Mouse (Mus musculus): Measurements from ENCODE around the gene Pdlim1. TPM values are rescaled to one million over a fixed set of nuclear protein-coding genes. Genes with fewer than 3 reads are reported as not detected.
"Not testable (repeated sequence)": the region's sequence is repeated elsewhere in the genome, so short reads cannot be mapped to it uniquely, and the experiment has no call there.

Gene Pdlim1
- polyA plus RNA-seq, 1 experiment from 2014 or later, result 0.80 TPM

GRCm38 (mm10) chr19:40240360-40240759, 31.3 kb downstream of the Pdlim1 start:
- WGBS (ENCODE audit: missing documents), result 90% methylated on average over 5 of the region's 6 CpGs
- no peaks in the 10 kb centered on the region for H3K36me3 ChIP-seq (ENCODE audit: inconsistent target)
- no peaks in the 10 kb centered on the region for H3K79me2 ChIP-seq (ENCODE audit: inconsistent target)
- no peak overlapping the region for H3K4me3 ChIP-seq (ENCODE audit: inconsistent target)
- no peak overlapping the region for H3K27ac ChIP-seq

DNA sequence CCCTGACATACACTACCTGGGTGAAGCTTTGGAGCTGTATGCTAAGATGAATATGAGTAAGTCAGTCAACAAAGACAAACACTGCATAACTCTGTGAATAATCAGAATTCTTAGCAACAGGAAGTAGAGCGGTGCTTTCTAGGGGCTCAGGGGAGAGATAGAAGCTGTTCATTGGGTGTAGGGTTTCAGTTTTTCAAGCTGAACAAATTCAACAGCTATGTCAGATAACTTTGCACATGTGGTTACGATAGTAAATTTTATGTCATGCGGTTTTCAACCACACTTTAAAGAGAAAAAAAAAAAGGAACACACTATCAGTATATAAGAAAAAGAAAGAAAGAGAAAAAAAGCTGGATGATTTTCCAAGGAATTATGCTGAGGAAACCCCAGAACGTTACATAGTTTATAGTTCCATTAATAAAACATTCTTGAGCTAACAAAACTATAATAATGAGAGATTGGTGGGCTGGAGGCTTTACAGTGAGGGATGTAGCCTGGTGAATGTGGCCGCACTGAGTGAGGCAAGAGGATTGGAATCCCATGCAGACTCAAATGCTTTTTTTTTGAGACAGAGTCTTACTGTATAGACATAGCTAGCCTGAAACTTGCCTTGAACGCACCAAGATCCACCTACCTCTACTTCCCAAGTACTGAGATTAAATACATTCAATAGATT, 33.3 kb downstream of the Pdlim1 start:
- H3K27ac ChIP-seq, result no peak overlapping the region
- WGBS (ENCODE audit: missing documents), result 64% methylated on average over 6 of the region's 6 CpGs
- no peaks in the 10 kb centered on the region for H3K36me3 ChIP-seq (ENCODE audit: inconsistent target)
- H3K4me3 ChIP-seq (ENCODE audit: inconsistent target), result no peak overlapping the region
- H3K79me2 ChIP-seq (ENCODE audit: inconsistent target), result no peaks in the 10 kb centered on the region

DNA sequence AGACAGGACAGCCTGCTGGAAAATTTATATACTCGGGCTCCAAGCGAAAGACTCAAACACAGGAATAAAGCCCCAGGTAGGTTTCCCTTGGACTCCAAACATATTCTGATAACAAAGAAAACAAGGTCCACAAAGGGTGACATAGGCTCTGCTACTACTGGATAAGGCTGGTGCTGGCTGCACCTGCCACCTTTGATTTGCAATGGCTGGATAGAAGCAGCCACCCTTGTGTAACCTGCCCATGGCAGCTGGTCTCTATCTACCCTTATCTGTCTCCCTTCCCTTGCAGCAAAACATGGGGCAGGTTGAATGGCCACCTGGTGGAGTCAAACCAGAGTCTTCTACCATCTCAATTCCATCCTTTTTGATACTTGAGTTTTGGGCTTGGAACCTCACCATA, 39.1 kb downstream of the Pdlim1 start:
- WGBS (ENCODE audit: missing documents), result 93% methylated on average over 2 of the region's 2 CpGs
- Histone ChIP-seq H3K27ac (no peak overlapping the region), H3K4me3 (ENCODE audit: inconsistent target) (no peak overlapping the region), H3K36me3 (ENCODE audit: inconsistent target) (no peaks in the 10 kb centered on the region), H3K79me2 (ENCODE audit: inconsistent target) (no peaks in the 10 kb centered on the region)

DNA sequence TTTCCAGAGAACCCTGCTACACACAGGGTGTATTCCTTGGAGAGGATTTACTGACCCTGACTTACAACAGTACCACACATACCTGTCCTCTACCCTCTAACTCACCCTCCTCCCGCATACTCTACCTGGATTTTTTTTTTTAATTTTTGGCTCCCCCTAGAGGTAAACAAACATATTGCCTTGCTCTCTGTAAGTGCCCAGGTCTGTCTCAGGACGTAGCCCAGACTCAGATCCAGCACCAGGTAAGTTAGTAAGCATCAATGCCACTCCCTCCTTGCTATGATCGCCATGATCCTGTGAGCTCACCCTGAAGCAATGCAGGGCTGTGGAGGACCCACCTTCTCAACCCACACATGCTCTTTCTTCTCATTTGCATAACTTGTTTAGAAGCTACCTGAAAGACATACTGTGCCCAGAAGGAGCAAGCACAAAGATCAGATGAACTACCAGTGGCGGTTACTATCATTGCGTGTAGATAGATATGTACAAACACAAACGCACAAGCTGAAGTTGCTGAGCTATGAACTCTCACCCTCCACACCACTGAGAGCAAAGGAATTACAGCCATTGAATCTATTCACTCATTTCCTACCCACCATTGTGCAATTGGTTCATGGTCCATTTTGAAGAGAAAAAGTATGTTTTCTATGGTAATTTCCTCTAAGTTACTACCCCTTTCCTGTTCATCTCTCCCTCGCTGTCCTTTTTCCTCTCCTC, 39.7 kb downstream of the Pdlim1 start:
- WGBS (ENCODE audit: missing documents), result 84% methylated on average over 7 of the region's 7 CpGs
- no peak overlapping the region for H3K4me3 ChIP-seq (ENCODE audit: inconsistent target)
- no peak overlapping the region for H3K27ac ChIP-seq
- no peaks in the 10 kb centered on the region for H3K36me3 ChIP-seq (ENCODE audit: inconsistent target)
- no peaks in the 10 kb centered on the region for H3K79me2 ChIP-seq (ENCODE audit: inconsistent target)

DNA sequence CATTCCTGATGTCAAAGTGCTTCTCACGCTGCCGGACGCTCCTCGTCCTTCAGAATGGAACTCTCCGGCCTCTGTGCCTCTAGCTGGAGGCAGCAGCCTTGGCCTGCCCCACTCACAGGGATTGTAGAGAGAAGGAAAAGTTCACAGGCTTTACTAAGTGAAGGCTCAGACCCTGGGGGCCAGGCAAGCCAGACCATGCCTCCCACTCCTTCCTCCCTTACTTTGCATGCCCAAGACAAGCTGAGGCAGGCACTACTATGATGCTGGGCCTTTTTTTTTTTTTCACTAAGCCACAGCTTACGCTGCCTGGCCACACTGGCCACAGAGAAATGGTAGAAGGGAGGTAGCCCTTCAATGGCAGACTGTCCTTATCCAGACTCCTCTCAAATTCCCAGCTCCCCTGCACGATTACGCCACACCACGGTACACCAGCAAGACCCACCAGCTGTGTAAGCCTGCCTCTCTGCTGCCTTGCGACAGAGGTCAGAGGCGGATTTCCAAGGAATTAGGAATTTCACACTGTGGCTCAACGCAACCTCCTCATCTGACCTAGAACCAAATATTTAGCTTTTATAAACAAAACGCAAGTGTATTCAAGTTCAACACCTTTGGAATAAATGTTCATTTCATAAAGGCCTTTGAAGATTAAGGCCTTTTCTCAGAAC, 40.4 kb downstream of the Pdlim1 start:
- no peak overlapping the region for H3K27ac ChIP-seq
- no peaks in the 10 kb centered on the region for H3K79me2 ChIP-seq (ENCODE audit: inconsistent target)
- no peak overlapping the region for H3K4me3 ChIP-seq (ENCODE audit: inconsistent target)
- WGBS (ENCODE audit: missing documents), result 91% methylated on average over 13 of the region's 13 CpGs
- H3K36me3 ChIP-seq (ENCODE audit: inconsistent target), result no peaks in the 10 kb centered on the region

DNA sequence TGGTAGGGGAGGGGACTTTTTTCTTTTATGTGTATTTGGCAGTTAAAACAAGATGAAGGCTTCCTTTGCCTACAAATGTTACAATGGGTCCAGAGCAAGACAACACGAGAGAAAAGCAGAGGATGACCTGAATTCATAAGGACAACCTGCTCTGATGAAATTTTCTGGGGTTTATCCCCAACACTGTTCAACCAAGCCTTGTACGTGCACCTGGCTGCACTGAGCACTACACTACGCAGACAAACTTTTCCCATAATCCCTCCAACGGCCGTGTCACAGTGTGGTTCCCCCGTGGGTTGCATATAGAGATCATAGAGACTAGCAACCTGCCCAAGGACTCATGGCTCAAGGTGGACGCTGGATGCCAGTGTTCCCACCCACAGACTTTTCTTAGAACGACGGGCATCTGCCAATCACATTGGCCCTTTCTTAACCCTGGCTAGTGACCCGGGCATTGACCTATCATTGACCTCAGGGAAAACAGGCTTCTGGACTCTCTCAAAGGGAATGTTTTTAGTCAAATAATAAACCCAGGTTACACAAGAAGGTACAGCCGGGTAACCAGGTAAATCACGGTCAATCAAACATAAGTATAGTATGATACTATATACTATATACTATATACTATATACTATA, 45.0 kb downstream of the Pdlim1 start:
- WGBS (ENCODE audit: missing documents), result 92% methylated on average over 12 of the region's 12 CpGs
- no peak overlapping the region for H3K27ac ChIP-seq
- no peaks in the 10 kb centered on the region for H3K79me2 ChIP-seq (ENCODE audit: inconsistent target)
- no peak overlapping the region for H3K4me3 ChIP-seq (ENCODE audit: inconsistent target)
- H3K36me3 ChIP-seq (ENCODE audit: inconsistent target), result no peaks in the 10 kb centered on the region

DNA sequence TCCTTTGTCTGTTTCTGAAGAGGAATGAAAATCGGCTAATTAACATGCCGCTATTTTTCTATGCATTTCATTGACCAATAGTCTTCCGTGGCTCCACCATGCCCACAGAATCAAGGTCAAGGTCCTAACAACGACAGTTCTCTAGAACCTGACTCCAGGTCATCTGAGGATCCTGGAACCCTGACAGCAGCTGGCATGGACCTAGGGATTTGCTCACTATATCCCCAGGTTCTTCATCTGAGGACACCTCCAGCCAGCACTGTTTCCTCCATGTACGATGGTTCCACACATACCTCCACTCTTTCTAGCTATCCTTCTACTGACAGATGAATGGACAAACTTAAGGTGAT, 45.9 kb downstream of the Pdlim1 start:
- H3K79me2 ChIP-seq (ENCODE audit: inconsistent target), result no peaks in the 10 kb centered on the region
- no peak overlapping the region for H3K27ac ChIP-seq
- WGBS (ENCODE audit: missing documents), result 79% methylated on average over 5 of the region's 5 CpGs
- no peaks in the 10 kb centered on the region for H3K36me3 ChIP-seq (ENCODE audit: inconsistent target)
- no peak overlapping the region for H3K4me3 ChIP-seq (ENCODE audit: inconsistent target)

DNA sequence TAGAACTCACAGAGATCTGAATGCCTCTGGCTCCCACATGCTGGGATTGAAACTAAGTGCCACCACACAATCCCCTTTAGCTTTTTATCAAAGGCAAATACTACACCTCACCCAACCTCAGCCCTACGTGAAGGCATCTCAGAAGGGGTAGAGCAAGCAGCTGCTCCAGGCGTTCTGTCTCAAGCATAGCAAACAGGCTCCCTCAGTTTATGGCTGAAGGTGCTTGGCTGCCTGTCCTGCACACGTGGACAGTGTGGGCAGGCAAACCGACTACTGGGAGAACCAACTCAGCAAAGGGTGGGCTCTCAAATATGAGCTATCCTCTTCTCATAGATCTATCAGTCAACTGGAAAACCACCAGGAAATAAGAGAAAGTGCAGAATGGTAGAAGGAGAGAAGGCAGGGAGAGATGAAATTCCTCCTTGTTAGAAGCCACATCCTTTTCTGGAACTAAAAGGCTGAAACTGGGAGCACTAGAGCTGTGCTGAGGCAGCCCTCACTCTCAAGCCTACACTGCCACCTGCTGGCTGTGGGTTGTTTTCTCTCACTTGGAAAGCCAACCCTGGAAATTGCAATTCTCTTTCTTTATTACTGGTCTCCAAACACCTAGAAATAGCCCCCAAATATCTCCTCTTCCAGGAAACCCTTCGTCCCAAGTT, 46.4 kb downstream of the Pdlim1 start:
- WGBS (ENCODE audit: missing documents), result 83% methylated on average over 5 of the region's 5 CpGs
- Histone ChIP-seq H3K79me2 (ENCODE audit: inconsistent target) (no peaks in the 10 kb centered on the region), H3K36me3 (ENCODE audit: inconsistent target) (no peaks in the 10 kb centered on the region), H3K27ac (no peak overlapping the region), H3K4me3 (ENCODE audit: inconsistent target) (no peak overlapping the region)

DNA sequence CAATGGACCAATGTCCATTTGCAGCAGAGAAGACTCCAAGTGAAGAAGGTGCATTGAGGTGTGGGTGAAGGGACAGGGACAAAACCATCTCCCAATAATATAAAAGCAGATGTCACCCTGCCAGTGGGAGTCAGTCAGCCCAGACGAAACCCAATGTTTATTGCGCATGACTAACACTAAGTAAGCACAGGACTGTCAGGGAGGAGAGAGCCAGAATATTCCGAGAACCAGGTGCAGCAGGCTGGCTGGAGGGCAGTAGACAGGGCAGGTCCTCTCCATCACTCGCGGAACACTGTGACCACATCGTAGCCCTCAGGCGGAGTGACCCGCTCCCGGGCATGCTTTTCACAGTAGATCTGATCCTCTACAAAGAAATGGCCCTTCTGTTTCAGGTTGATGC, 49.3 kb downstream of the Pdlim1 start:
- 95% methylated on average over 9 of the region's 9 CpGs for WGBS (ENCODE audit: missing documents)
- H3K36me3 ChIP-seq (ENCODE audit: inconsistent target), result not testable (repeated sequence)

DNA sequence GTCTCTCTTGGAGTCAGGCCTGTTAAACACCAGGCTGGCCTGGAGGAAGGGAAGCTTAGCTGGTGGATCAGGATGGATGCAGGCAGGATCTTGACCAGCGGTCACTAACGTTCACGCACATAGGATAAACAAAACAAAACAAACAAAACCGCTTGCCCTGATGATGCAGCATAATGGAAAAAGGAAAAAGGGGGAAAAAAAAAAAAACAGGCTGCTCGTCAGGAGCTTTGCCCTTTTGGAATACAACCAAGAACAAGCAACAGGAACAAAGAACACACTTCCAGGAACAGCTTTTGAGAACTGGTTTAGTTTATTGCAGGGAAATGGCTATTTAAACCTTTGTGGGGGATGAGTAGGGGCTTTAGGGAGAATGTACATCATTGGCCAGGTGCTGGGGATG, 50.8 kb downstream of the Pdlim1 start:
- no peaks in the 10 kb centered on the region for H3K79me2 ChIP-seq (ENCODE audit: inconsistent target)
- H3K27ac ChIP-seq, result no peak overlapping the region
- H3K36me3 ChIP-seq (ENCODE audit: inconsistent target), result no peaks in the 10 kb centered on the region
- whole genome bisulfite sequencing (ENCODE audit: missing documents), result 91% methylated on average over 4 of the region's 5 CpGs
- H3K4me3 ChIP-seq (ENCODE audit: inconsistent target), result no peak overlapping the region

More for the DNA sequence above, 49.3 kb downstream of the Pdlim1 start:
- H3K4me3 ChIP-seq (ENCODE audit: inconsistent target); H3K79me2 ChIP-seq (ENCODE audit: inconsistent target); H3K27ac ChIP-seq: not testable (repeated sequence)

DNA sequence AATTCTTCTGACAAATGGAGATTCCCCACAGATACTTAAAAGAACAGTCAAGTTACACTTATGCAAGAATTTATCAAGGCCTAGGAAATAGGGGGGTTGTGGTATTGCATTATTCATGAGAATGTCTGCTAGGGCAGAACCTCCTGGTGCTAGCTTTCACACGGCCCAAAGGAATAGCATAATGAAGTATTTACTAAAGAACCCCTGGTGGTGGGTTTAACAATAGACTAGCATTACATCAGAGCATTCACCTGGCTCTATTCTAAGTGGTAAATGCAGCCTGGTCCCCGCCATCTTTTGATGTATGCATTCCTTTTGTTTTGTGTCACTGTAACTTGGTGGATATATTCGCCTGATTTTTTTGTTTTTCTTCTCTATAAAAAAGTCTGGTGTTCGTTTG, 68.7 kb downstream of the Pdlim1 start:
- not testable (repeated sequence) for H3K36me3 ChIP-seq (ENCODE audit: inconsistent target); H3K79me2 ChIP-seq (ENCODE audit: inconsistent target); H3K4me3 ChIP-seq (ENCODE audit: inconsistent target); H3K27ac ChIP-seq
- 72% methylated on average over 4 of the region's 4 CpGs for WGBS (ENCODE audit: missing documents)

DNA sequence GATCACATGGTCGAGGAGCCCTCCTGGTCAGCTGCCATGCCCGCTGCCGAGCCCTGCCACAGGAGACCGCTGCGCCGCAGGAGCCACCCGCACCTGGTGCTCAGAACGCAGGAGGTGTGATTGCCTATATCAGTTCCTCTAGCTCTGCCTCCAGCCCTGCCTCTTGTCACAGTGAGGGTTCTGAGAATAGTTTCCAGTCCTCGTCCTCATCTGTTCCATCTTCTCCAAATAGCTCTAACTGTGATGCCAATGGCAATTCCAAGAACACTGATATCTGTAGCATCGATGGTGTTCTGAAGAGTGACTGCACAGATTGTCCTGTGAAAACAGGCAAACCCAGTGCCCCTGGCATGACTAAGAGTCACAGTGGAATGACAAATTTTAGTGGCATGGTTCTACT, 81.0 kb downstream of the Pdlim1 start:
- 97% methylated on average over 7 of the region's 10 CpGs for WGBS (ENCODE audit: missing documents)
- Histone ChIP-seq H3K4me3 (ENCODE audit: inconsistent target) (no peak overlapping the region), H3K27ac (no peak overlapping the region), H3K36me3 (ENCODE audit: inconsistent target) (no peaks in the 10 kb centered on the region), H3K79me2 (ENCODE audit: inconsistent target) (no peaks in the 10 kb centered on the region)

DNA sequence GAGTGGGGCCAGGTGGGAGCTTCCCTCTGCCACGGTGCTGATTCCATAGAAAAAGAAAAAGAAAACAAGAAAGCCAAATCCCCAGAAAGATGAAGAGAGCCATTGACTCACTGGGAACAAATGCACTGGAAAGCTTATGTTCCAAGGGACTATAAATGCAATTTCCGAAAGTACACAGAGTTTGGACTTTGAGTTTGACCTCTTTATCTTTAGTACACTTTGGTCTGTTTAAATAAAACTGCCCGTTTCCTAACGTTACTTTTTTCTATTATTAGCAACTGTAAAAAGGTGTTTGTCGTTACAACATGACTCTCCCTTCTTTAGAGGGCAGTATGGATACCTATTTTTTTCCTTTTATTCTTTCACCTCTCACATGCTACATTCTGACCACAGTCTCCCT, 84.5 kb downstream of the Pdlim1 start, which contains the start of gene Cyp2c70:
Cyp2c70 (minus strand) TSS at position 174 of the 400 bp plus-strand sequence.
- Histone ChIP-seq H3K36me3 (ENCODE audit: inconsistent target) (no peaks in the 10 kb centered on the region), H3K79me2 (ENCODE audit: inconsistent target) (no peaks in the 10 kb centered on the region), H3K27ac (no peak within 1 kb of the TSS), H3K4me3 (ENCODE audit: inconsistent target) (no peak within 1 kb of the TSS)
- 83% methylated on average over 5 of the region's 5 CpGs for WGBS (ENCODE audit: missing documents)

DNA sequence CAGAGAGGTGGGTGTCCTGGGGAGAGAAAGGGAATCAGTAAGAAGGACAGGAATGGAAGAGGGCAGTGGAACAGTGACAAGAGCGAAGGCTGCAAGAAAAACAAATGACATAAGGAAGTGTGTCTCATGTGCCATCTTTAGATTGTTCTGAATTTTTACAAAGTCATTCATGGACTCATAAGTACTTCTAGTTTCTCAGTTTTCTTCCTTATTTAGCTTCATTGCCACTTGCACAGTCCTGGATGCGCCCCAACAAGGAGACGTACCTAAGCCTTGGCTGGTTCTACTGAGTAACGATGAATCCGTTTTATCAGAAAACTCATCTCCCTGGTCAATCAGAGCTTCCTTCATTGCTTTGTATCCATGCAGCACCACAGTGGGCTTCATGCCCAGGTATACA, 88.0 kb downstream of the Pdlim1 start:
- Histone ChIP-seq H3K36me3 (ENCODE audit: inconsistent target) (no peaks in the 10 kb centered on the region), H3K79me2 (ENCODE audit: inconsistent target) (no peaks in the 10 kb centered on the region), H3K4me3 (ENCODE audit: inconsistent target) (no peak overlapping the region), H3K27ac (no peak overlapping the region)
- WGBS (ENCODE audit: missing documents), result 98% methylated on average over 5 of the region's 5 CpGs
